Mouse (Mus musculus): Measurements from ENCODE around the gene Nup155. TPM values are rescaled to one million over a fixed set of nuclear protein-coding genes. Genes with fewer than 3 reads are reported as not detected.

Gene Nup155
- polyA plus RNA-seq, 1 experiment from 2014 or later, result 14.1 TPM

GRCm38 (mm10) chr15:8208362-8208761 is 99.3 kb downstream of the Nup155 start:
- Histone ChIP-seq H3K36me3 (peaks cover 45% of the 10 kb centered on the region), H3K27ac (no peak overlapping the region), H3K4me1 (no peaks in the 10 kb centered on the region), H3K27me3 (no peaks in the 10 kb centered on the region), H3K9ac (no peak overlapping the region), H3K4me3 (no peak overlapping the region), H3K4me2 (no peak overlapping the region), H3K9me3 (no peaks in the 10 kb centered on the region)
- WGBS, result 91% methylated on average over 6 of the region's 6 CpGs
- no peak for ATAC-seq (ENCODE audit: insufficient number of reproducible peaks, low FRiP score, low TSS enrichment, low read depth)

Other genes with a start within 250 kb of the Nup155 start
- 52.8 and 54.9 TPM in 2 replicates for gene Wdr70, start 10.1 kb upstream of the Nup155 start, polyA plus RNA-seq (2015; fragmentation: Nextera tagmentation; extraction: Ambion mirVana)
- 6.5 and 8.2 TPM in 2 replicates for gene Cplane1, start 59.8 kb downstream of the Nup155 start, polyA plus RNA-seq (2015; fragmentation: Nextera tagmentation; extraction: Ambion mirVana)

All from limb, embryonic 15.5 days (tissue).